Mouse (Mus musculus) lung, postnatal 0 days (tissue): Measurements from ENCODE around the gene Srsf4.

Experiments used
- CTCF ChIP-seq: IDR thresholded peaks from 2 replicates; pipeline ENCODE4 v1.5.1; 2016; ENCODE audit warnings: antibody characterized with exemption, mild to moderate bottlenecking
- EP300 ChIP-seq: IDR thresholded peaks from 2 replicates; pipeline ENCODE4 v1.6.1; 2016; ENCODE audit warnings: antibody characterized with exemption, mild to moderate bottlenecking, control low read depth

DNA sequence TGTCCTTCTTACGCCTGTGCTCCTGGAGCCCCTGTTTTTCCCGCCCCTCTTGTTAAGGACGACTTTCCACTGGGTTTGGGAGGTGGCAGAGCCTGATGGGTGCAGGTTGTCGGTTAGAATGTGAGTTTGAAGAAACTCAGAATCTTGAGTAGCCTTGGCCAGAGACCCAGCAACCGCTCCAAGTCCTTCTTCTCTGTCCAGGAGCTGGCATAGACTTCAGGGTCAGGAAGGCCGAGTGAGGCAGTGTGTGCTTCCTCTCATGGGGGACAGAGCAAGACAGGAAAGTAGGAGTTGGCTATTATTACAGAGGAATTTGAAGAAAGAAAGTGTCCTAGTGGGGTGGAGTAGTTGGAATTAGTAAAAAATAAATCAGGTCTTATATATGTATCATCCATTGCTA is 10.2 kb downstream of the Srsf4 start:
- no peak for TF ChIP-seq EP300
- no peak for TF ChIP-seq CTCF
